Mouse (Mus musculus) gastrocnemius, postnatal 4 days (tissue): ENCODE results near the gene Gga2. TPM values are rescaled to one million over a fixed set of nuclear protein-coding genes. Genes with fewer than 3 reads are reported as not detected.

ENCODE experiments used
- DNase-seq, 2 experiments: peaks; one replicate each; pipeline ENCODE4 v3.0.0; 2021 to 2022; ENCODE audit warnings: low spot score in 2 of 2, mixed read lengths in 2 of 2
- total RNA-seq, 2 experiments: library from RNA; stranded (reverse); gene quantifications; 2 replicates each; pipeline ENCODE4 v1.2.3; 2021

Gga2 gene
- total RNA-seq, 2 experiments from 2014 or later: 47.7 to 52.9 TPM

GRCm38 (mm10) chr7:122012949-122013348 lies 8.1 kb downstream of the Gga2 start:
- DNase-seq: no peak

GRCm38 (mm10) chr7:122012370-122012769 lies 8.7 kb downstream of the Gga2 start:
- no peak for DNase-seq

GRCm38 (mm10) chr7:122000396-122000795 lies 20.6 kb downstream of the Gga2 start:
- no peak for DNase-seq

GRCm38 (mm10) chr7:121995961-121996360 lies 25.1 kb downstream of the Gga2 start:
- DNase-seq: no peak

- DNase-seq: peak; percentile 89 to 92
Measured at GRCm38 (mm10) chr7:121981307-121981871, 39.6 kb downstream of the Gga2 start, which contains the start of gene Cog7. Gene Cog7, minus strand, starts transcription at chr7:121981711.

GRCm38 (mm10) chr7:121975031-121975430 lies 46.0 kb downstream of the Gga2 start:
- DNase-seq: peak in 1 of 2 experiments; percentile 47

GRCm38 (mm10) chr7:121971698-121972097 lies 49.3 kb downstream of the Gga2 start:
- DNase-seq: no peak

GRCm38 (mm10) chr7:121970250-121970649 lies 50.8 kb downstream of the Gga2 start:
- no peak for DNase-seq

- no peak for DNase-seq
Measured at GRCm38 (mm10) chr7:121968816-121969215, 52.2 kb downstream of the Gga2 start.

- no peak for DNase-seq
Measured at GRCm38 (mm10) chr7:121968242-121968641, 52.8 kb downstream of the Gga2 start.

GRCm38 (mm10) chr7:121966169-121966568 lies 54.9 kb downstream of the Gga2 start:
- no peak for DNase-seq

GRCm38 (mm10) chr7:121963883-121964398 lies 57.1 kb downstream of the Gga2 start:
- no peak for DNase-seq

GRCm38 (mm10) chr7:121962571-121962959 lies 58.5 kb downstream of the Gga2 start:
- no peak for DNase-seq

GRCm38 (mm10) chr7:121961913-121962570 lies 59.0 kb downstream of the Gga2 start:
- no peak for DNase-seq

- DNase-seq: no peak
Measured at GRCm38 (mm10) chr7:121955802-121956201, 65.2 kb downstream of the Gga2 start.

- DNase-seq: no peak
Measured at GRCm38 (mm10) chr7:121954891-121955669, 65.9 kb downstream of the Gga2 start.

- no peak for DNase-seq
Measured at GRCm38 (mm10) chr7:121947513-121947912, 73.5 kb downstream of the Gga2 start.

- DNase-seq: no peak
Measured at GRCm38 (mm10) chr7:121946196-121946595, 74.8 kb downstream of the Gga2 start.

GRCm38 (mm10) chr7:121942371-121942770 lies 78.7 kb downstream of the Gga2 start:
- no peak for DNase-seq

- no peak for DNase-seq
Measured at GRCm38 (mm10) chr7:121941640-121942039, 79.4 kb downstream of the Gga2 start.

GRCm38 (mm10) chr7:121941016-121941415 lies 80.0 kb downstream of the Gga2 start:
- DNase-seq: no peak

- no peak for DNase-seq
Measured at GRCm38 (mm10) chr7:121939729-121940128, 81.3 kb downstream of the Gga2 start.
